Mouse (Mus musculus) embryonic facial prominence, embryonic 13.5 days (tissue): ENCODE measurements around the gene Chmp2b. TPM values are rescaled to one million over a fixed set of nuclear protein-coding genes. Genes with fewer than 3 reads are reported as not detected.
A peak's percentile ranks its signal among the peaks of the same experiment; 100 is the strongest.

ENCODE experiments used
- ATAC-seq: fragments of 200-750 bp; cut with Nextera tagmentation; 2 replicates; pipeline ENCODE4 v1.8.0; 2017; ENCODE audit warnings: low read depth; ENCODE audit not compliant: insufficient number of reproducible peaks, insufficient read depth, low FRiP score, low TSS enrichment
- H3K27ac ChIP-seq: fragments of 300-500 bp; sonication (generic); 2 replicates; pipeline ENCODE4 v1.5.1; 2015; ENCODE audit warnings: moderate library complexity, mild to moderate bottlenecking, inconsistent platforms
- H3K27me3 ChIP-seq: fragments of 300-500 bp; sonication (generic); 2 replicates; pipeline ENCODE4 v1.6.1; 2015; ENCODE audit warnings: mild to moderate bottlenecking, inconsistent platforms
- H3K36me3 ChIP-seq: fragments of 300-500 bp; sonication (generic); 2 replicates; pipeline ENCODE4 v1.6.1; 2015; ENCODE audit warnings: mild to moderate bottlenecking, inconsistent platforms
- H3K4me1 ChIP-seq: fragments of 300-500 bp; sonication (generic); 2 replicates; pipeline ENCODE4 v1.6.1; 2015; ENCODE audit warnings: inconsistent platforms
- H3K4me2 ChIP-seq: fragments of 300-500 bp; sonication (generic); 2 replicates; pipeline ENCODE4 v1.6.1; 2015; ENCODE audit warnings: moderate library complexity, mild to moderate bottlenecking, inconsistent platforms
- H3K4me3 ChIP-seq: fragments of 300-500 bp; sonication (generic); 2 replicates; pipeline ENCODE4 v1.5.1; 2015; ENCODE audit warnings: mild to moderate bottlenecking, inconsistent platforms
- H3K9ac ChIP-seq: fragments of 300-500 bp; sonication (generic); 2 replicates; pipeline ENCODE4 v1.6.1; 2015; ENCODE audit warnings: mild to moderate bottlenecking, inconsistent platforms
- H3K9me3 ChIP-seq: fragments of 300-500 bp; sonication (generic); 2 replicates; pipeline ENCODE4 v1.6.1; 2016; ENCODE audit warnings: inconsistent platforms
- WGBS: fragments of 180-500 bp; shearing (Covaris S2); methylation state at CpG from one replicate; pipeline ENCODE4 v1.1.7; 2015; ENCODE audit warnings: mixed read lengths; 5-methylcytosine and 5-hydroxymethylcytosine counted together
- polyA plus RNA-seq: library from polyadenylated mRNA; unstranded; fragments of >200 nt; fragmentation: Nextera tagmentation; extraction: Ambion mirVana; gene quantifications from 2 replicates; pipeline ENCODE4 v1.2.1, GENCODE M21; 2015

The Chmp2b gene
- polyA plus RNA-seq, 1 experiment from 2014 or later, result 156 TPM

GRCm38 (mm10) chr16:65560996-65561962, 1.2 kb downstream of the Chmp2b start:
- H3K4me1 ChIP-seq, result peaks cover 12% of the 10 kb centered on the region; the same call in 1 of the 2 replicates
- WGBS, result 5% methylated on average over 8 of the region's 8 CpGs
- H3K27ac ChIP-seq, result peak overlapping the region; percentile 39
- peak overlapping the region; percentile 93 for H3K9ac ChIP-seq
- H3K9me3 ChIP-seq, result no peaks in the 10 kb centered on the region
- H3K27me3 ChIP-seq, result no peaks in the 10 kb centered on the region
- peak overlapping the region; percentile 96 for H3K4me3 ChIP-seq
- peak overlapping the region; percentile 80 for H3K4me2 ChIP-seq
- no peaks in the 10 kb centered on the region; the same call in 1 of the 2 replicates for H3K36me3 ChIP-seq
- no peak for ATAC-seq

DNA sequence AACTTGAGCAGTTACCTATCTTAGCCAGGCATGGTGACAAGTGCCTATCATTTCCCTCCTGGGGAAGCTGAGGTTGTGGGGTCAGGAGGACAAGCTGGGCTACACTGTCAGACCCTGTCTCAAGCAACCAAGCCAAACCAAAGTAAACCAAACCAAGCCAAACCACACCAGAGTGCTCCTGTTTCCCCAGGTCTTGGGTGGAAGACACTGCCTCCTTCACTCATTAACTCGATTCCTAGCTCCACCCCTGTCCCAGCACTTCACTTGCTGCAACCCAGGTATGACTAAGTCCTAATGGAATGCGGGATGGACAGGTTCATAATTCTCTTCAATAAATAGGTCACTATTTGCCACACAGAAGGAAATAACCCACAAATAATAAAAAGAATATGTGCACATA, 2.9 kb downstream of the Chmp2b start:
- Histone ChIP-seq H3K9me3 (no peaks in the 10 kb centered on the region), H3K4me2 (no peak overlapping the region), H3K4me1 (peaks cover 12% of the 10 kb centered on the region; the same call in 1 of the 2 replicates), H3K27me3 (no peaks in the 10 kb centered on the region), H3K4me3 (no peak overlapping the region), H3K36me3 (no peaks in the 10 kb centered on the region; the same call in 1 of the 2 replicates), H3K9ac (no peak overlapping the region), H3K27ac (no peak overlapping the region)
- 71% methylated on average over 2 of the region's 2 CpGs for WGBS
- ATAC-seq, result no peak

GRCm38 (mm10) chr16:65557369-65557768, 5.2 kb downstream of the Chmp2b start:
- no peak for ATAC-seq
- no peak overlapping the region for H3K4me2 ChIP-seq
- no peak overlapping the region for H3K4me3 ChIP-seq

GRCm38 (mm10) chr16:65554267-65554666, 8.3 kb downstream of the Chmp2b start:
- peaks cover 5% of the 10 kb centered on the region for H3K36me3 ChIP-seq
- no peak for ATAC-seq
- no peaks in the 10 kb centered on the region for H3K27me3 ChIP-seq
- WGBS, result 69% methylated on average over 5 of the region's 5 CpGs
- no peak overlapping the region for H3K4me3 ChIP-seq
- peaks cover under 1% of the 10 kb centered on the region; the same call in 1 of the 2 replicates for H3K4me1 ChIP-seq
- no peak overlapping the region for H3K9ac ChIP-seq
- H3K27ac ChIP-seq, result no peak overlapping the region
- no peak overlapping the region for H3K4me2 ChIP-seq
- no peaks in the 10 kb centered on the region for H3K9me3 ChIP-seq

More at GRCm38 (mm10) chr16:65557369-65557768, 5.2 kb downstream of the Chmp2b start:
- H3K27ac ChIP-seq, result no peak overlapping the region
- H3K4me1 ChIP-seq, result peaks cover 6% of the 10 kb centered on the region; the same call in 1 of the 2 replicates
- no peak overlapping the region for H3K9ac ChIP-seq
- 52% methylated on average over 5 of the region's 5 CpGs for WGBS
- H3K27me3 ChIP-seq, result no peaks in the 10 kb centered on the region
- H3K9me3 ChIP-seq, result no peaks in the 10 kb centered on the region
- H3K36me3 ChIP-seq, result no peaks in the 10 kb centered on the region; the same call in 1 of the 2 replicates

DNA sequence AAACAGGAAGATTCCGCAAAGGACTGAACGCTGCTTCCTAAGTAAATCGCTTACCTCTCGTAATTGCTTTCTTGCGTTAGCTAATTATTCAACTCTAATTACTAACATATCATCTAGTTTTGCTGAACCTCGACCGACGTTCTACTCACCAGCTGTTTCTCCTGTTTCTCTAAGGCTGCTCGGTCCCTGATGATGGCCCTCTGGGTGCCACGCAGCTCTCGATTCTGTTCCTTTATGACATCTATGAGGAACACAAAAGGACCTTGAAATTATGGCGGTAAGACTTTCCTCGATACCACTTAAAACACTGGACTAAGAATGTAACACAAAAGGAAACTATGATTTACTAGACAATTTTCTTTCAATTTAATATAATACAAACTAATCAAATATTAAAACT, 11.7 kb downstream of the Chmp2b start:
- Histone ChIP-seq H3K27ac (no peak overlapping the region), H3K4me2 (no peak overlapping the region), H3K27me3 (no peaks in the 10 kb centered on the region), H3K36me3 (peaks cover 9% of the 10 kb centered on the region), H3K9me3 (no peaks in the 10 kb centered on the region), H3K4me1 (no peaks in the 10 kb centered on the region), H3K9ac (no peak overlapping the region), H3K4me3 (no peak overlapping the region)
- WGBS, result 61% methylated on average over 13 of the region's 13 CpGs
- no peak for ATAC-seq

GRCm38 (mm10) chr16:65548960-65549359, 13.6 kb downstream of the Chmp2b start:
- Histone ChIP-seq H3K36me3 (peaks cover 24% of the 10 kb centered on the region), H3K4me1 (no peaks in the 10 kb centered on the region), H3K4me3 (no peak overlapping the region), H3K4me2 (no peak overlapping the region), H3K9ac (no peak overlapping the region), H3K27me3 (no peaks in the 10 kb centered on the region), H3K27ac (no peak overlapping the region), H3K9me3 (no peaks in the 10 kb centered on the region)
- no peak for ATAC-seq
- 86% methylated on average over 7 of the region's 7 CpGs for WGBS

GRCm38 (mm10) chr16:65543676-65544293, 18.7 kb downstream of the Chmp2b start:
- H3K9me3 ChIP-seq, result no peaks in the 10 kb centered on the region
- peaks cover 49% of the 10 kb centered on the region for H3K36me3 ChIP-seq
- H3K4me3 ChIP-seq, result no peak overlapping the region
- no peaks in the 10 kb centered on the region for H3K4me1 ChIP-seq
- H3K27ac ChIP-seq, result no peak overlapping the region
- no peak overlapping the region for H3K4me2 ChIP-seq
- H3K27me3 ChIP-seq, result no peaks in the 10 kb centered on the region
- 89% methylated on average over 11 of the region's 11 CpGs for WGBS
- no peak overlapping the region for H3K9ac ChIP-seq
- no peak for ATAC-seq

DNA sequence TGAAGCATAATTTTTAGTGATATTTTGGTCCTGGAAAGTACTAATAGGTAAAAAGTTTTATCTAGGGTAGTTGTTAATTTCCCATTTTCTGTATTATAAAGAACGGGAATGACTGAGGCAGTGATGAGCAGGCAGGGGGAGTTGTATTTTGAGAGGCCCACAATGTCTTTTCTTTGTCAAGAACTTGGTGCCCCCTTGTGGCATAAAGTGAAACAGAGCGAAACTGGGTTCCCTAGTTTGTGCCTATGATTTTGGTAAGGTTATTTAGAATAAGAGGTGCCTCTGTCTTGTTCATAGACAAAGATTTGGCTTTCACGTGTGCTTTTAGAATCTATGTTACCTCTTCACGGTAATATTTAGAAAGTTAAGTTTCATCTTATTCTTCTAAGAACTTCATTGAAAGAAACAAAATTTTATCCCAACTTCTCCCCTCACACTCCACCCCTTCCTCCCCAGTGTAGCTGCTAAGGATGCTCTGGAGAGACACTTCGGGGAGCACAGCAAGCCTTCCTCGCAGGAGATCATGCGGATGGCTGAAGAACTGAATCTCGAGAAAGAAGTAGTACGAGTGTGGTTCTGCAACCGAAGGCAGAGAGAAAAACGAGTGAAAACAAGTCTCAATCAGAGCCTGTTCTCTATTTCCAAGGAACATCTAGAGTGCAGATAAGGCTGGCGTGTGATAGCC, 29.1 kb downstream of the Chmp2b start:
- Histone ChIP-seq H3K4me2 (peak overlapping the region; percentile 24; the same call in 1 of the 2 replicates), H3K4me3 (no peak overlapping the region), H3K9me3 (no peaks in the 10 kb centered on the region), H3K36me3 (no peaks in the 10 kb centered on the region), H3K4me1 (peaks cover 5% of the 10 kb centered on the region; the same call in 1 of the 2 replicates), H3K27me3 (no peaks in the 10 kb centered on the region), H3K9ac (no peak overlapping the region), H3K27ac (no peak overlapping the region)
- no peak for ATAC-seq
- 27% methylated on average over 12 of the region's 12 CpGs for WGBS

- Histone ChIP-seq H3K27me3 (no peaks in the 10 kb centered on the region), H3K27ac (no peak overlapping the region), H3K9ac (no peak overlapping the region), H3K4me2 (no peak overlapping the region), H3K4me1 (peaks cover 5% of the 10 kb centered on the region; the same call in 1 of the 2 replicates), H3K4me3 (no peak overlapping the region), H3K36me3 (no peaks in the 10 kb centered on the region), H3K9me3 (no peaks in the 10 kb centered on the region)
- ATAC-seq, result no peak
- 58% methylated on average over 8 of the region's 8 CpGs for WGBS
These were observed 30.9 kb downstream of the Chmp2b start for GRCm38 (mm10) chr16:65531663-65532062.

GRCm38 (mm10) chr16:65529589-65529988, 32.9 kb downstream of the Chmp2b start:
- H3K9ac ChIP-seq, result no peak overlapping the region
- no peak overlapping the region for H3K27ac ChIP-seq
- H3K4me3 ChIP-seq, result no peak overlapping the region
- no peak overlapping the region for H3K4me2 ChIP-seq
- ATAC-seq, result peak; percentile 56; the same call in 1 of the 2 replicates
- no peaks in the 10 kb centered on the region for H3K36me3 ChIP-seq
- H3K27me3 ChIP-seq, result no peaks in the 10 kb centered on the region
- 6% methylated on average over 5 of the region's 5 CpGs for WGBS
- H3K4me1 ChIP-seq, result peaks cover 5% of the 10 kb centered on the region; the same call in 1 of the 2 replicates
- H3K9me3 ChIP-seq, result no peaks in the 10 kb centered on the region

- H3K9me3 ChIP-seq, result no peaks in the 10 kb centered on the region
- no peaks in the 10 kb centered on the region for H3K27me3 ChIP-seq
- no peak overlapping the region for H3K4me3 ChIP-seq
- no peaks in the 10 kb centered on the region for H3K36me3 ChIP-seq
- 77% methylated on average over 5 of the region's 5 CpGs for WGBS
- H3K27ac ChIP-seq, result no peak overlapping the region
- peaks cover 5% of the 10 kb centered on the region; the same call in 1 of the 2 replicates for H3K4me1 ChIP-seq
- no peak overlapping the region for H3K9ac ChIP-seq
- ATAC-seq, result no peak
- no peak overlapping the region for H3K4me2 ChIP-seq
These were observed 35.8 kb downstream of the Chmp2b start for GRCm38 (mm10) chr16:65526695-65527094.
